Mouse (Mus musculus) testis, postnatal 10 days (tissue): ENCODE data around the gene Dcps.
A peak's percentile ranks its signal among the peaks of the same experiment; 100 is the strongest.
"Not testable (repeated sequence)": the region's sequence is repeated elsewhere in the genome, so short reads cannot be mapped to it uniquely, and the experiment has no call there.

Source experiments
- DNase-seq: peaks from one replicate; pipeline ENCODE4 v3.0.0; 2021; ENCODE audit warnings: low spot score

Dcps gene

DNA sequence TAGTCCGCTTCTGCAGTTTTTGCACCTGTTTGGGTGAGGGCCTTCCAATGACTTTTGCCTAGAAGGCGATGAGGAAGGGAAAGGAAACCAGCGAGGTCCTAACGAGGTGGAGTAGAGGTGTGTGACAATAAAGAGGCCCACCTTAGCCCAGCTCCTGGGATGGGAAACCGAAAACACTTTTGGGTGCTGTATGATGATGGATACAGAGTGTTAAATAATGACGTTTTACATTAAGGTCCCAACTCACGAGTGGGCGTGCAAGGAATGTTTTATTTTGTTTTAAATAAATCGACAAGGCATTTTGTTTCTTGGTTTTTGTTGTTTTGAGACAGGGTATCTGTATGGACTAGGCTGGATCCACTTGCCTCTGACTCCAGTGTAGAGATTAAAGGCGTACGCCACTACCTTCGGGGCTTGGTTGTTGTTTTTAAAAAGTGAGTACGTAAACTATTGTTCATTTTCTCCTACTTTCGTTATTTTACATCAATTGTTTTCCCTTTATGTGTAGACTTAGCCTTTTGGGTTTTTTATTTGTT lies 331 bp upstream of the Dcps start:
- DNase-seq, result no peak

GRCm38 (mm10) chr9:35173331-35173730 lies 2.5 kb downstream of the Dcps start:
- DNase-seq, result peak; percentile 23

DNA sequence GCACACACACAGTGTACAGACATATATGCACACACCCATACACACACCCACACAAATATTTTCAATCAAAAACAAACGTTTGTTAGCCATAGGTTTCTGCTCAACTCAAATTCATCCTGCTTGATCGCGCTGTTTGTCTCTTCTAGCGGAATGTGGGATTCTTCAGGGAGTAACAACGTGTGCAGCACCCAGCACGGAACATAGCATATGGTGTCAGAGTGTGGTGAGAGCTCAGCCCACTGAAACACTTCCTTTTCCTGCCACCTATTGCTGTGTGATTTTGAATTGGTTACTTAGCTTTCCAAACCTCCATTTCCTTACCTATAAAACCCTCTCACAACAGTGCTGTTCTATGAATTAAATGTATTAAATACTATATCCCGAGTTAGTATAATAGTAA lies 5.8 kb downstream of the Dcps start:
- DNase-seq, result no peak

DNA sequence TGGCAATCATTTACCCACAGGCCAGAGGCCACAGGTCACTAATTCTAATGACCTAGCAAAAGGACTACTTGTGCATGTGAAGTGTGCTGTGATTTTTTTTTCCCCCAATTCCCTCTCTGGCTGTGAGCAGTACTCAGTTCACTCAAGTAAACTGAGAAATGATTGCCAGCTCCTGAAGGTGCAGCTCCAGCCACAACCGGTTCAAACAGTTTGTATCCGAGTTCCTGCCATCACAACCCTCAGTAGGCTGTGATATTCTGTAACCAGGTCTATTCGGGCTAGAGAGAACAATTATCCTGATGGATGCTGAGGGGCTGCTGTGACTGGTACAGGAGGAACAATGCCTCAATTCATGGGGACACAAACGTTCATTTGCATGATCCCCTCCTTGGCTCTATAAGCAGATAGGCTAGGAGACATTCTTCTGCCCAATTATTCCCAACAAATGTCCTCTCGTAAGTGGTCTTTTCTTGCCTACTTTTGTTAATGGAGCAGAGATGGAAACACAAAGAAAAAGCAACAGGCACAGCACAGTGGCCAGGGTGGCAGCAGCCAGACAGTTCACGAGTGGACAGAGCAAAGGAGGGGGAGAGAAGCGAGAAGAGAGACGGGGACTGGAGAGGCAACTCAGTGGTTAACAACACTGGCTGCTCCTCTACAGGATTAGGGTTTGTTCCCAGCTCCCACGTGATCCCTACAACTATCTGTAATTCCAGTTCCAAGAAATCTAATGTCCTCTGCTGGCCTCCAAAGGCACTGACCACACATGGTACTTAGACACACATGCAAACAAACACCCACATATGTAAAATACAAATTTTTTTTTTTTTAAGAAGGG lies 8.8 kb downstream of the Dcps start:
- DNase-seq, result no peak

DNA sequence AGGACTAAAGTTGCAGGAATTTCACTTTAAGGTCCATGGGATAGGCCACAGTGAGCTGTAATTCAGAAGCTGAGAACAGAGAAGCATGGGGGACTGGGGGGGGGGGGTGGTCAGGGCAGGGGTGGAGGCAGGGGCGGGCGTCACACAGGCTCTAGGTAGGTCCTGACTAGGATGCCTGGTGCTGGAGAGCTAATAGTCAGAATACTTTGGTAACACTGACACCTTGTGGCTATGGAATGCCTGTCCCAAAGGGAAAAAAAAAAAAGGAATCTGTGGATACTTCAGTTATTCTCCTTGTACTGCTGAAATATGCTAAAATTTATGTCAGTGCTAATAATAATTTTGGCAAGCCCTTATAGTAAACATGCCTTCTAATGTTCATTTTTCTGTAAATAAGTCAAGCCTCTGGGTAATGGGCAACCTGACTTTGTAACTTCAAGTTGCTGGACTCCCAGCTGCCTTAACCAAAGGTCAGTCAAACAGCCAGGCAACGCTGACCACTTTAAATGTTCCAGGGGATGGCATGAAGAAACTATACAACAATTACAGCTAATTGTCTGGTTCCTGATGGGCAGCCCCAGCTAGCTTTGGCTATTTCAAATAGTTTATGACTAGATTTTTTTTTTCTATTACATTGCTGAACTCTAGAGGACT lies 9.6 kb downstream of the Dcps start:
- no peak for DNase-seq

DNA sequence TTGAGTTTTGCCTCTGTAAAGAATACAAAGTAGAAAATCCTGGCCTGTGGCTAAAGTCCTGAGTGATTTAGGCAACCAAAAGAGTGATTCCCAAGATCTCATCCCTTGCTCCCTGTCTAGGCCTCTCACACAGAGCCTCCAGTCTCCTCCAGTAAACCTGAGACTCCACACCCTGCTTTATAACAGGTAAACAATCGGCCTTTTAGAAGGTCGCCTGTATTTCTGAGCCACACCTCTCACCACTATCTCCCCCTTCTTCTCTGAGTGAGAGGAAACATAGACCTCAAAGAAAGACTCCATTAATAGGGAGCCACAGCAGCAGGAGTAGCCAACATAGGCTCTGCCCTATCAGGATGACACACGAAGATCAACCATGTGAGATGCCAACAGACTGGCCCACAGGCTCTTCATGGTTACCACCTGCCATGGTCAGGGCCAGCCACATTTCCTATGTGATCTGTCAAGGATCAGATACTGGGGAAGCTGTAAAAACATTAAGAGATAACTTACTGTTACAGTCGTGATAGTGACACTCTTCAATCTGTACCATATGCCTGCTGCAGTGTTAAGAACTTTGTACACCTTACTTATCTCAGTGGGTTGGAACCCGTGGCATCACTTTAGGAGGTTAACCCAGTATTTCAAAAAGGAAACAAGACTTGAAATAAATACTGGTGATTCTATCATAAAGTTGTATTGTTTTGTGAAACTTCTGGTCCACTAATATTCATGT lies 11.6 kb downstream of the Dcps start:
- no peak for DNase-seq

DNA sequence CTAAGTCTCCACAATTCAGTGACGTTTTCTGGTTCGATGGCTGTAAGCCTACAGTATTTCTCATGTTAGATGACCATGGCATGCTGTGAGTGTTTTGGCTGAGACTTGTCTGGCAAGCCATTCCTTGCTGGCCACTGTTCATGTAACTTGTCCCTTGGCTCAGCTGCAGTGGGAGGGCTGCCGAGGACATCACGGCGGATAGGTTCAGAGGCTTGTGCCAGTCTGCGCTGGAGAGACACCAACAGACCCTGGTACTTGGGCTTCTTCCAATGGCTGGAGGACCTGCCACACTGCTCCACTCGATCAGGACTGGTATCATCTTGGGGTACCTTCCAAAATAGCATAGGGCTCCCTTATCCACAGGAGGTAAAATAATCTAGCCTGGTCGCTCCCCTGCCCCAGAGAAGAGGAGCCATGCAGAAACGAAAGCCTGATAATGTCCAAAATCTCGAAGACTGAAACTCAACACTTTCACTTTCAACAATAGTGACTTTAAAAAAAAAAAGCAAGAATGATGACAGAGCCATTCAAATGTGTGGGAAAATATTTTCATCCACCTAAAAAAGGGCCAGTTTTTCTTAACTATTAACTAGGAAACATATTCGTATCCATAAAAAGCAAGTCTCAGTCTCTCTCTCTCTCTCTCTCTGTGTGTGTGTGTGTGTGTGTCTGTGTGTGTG lies 12.7 kb downstream of the Dcps start:
- peak; percentile 56 for DNase-seq

DNA sequence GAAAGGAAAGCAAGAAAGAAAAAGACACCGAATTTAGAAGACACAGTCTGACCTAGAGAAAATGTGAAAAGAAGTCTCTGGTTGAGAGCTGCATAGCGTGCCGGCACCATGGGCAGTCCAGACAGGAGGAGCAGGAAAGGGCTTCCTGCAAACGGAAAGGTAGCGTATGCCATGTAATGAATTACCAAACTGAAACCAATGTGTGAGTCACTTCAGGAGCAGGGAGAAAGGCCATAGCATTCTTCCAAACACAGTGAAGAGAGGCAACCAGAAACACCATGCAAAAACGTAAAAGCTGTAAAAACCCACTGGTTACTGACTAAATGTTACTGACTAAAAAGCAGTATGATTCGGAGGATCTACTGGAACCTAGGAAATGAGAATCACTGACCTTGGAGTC lies 14.1 kb downstream of the Dcps start:
- no peak for DNase-seq

DNA sequence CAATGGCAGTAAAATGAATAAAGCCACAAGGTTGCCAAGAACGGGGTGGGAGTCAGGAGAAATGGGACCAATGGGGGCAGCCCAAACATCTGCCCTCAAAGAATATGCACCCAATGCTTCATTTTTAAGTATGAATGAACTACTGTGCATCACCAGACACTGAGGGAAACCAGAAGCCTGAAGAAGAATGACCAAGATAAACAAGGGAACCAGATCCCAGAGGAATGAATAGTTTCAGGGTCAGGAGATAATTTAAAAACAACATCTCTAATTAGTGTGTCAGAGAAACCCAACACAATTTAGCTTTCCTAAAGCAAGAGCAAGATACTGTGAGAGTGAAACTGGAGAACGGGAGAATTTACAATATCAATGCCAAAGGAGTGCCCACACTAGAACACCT lies 15.2 kb downstream of the Dcps start:
- no peak for DNase-seq

DNA sequence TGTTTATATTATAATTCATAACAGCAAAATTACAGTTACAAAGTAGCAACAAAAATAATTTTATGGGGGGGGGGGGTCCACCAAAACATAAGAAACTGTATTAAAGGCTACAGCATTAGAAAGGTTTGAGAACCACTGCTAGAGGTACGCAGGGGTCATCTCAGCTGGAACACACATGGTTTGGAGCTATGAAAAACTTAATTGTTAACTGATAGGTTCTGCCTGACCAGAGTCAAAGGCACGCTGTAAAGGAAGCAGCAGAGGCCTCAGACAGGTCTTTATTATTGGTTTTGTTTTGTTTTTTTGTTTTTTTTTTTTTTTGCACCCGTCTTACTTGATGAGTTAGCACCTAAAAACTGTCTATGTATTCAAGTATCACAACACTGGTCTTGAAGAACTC lies 17.4 kb downstream of the Dcps start:
- no peak for DNase-seq

DNA sequence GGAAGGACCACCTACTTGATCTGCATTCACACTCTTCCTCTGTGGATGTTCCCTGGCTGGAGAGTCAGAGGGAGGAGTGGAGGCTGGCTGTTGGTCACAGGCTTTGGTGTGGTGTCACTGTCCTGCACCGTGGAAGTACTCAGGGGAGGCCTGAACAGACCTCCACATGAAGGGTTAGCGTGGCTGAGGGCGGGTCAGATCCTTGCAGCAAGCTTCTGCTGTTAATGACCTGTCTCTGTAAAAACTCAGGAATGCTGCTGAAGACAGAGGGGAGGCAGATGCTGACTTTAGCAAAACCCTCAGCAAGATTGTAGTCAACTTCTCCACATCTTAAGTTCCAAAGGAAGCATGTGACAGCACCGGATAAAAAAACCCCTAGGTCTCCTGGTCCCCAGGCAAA lies 19.0 kb downstream of the Dcps start:
- no peak for DNase-seq

DNA sequence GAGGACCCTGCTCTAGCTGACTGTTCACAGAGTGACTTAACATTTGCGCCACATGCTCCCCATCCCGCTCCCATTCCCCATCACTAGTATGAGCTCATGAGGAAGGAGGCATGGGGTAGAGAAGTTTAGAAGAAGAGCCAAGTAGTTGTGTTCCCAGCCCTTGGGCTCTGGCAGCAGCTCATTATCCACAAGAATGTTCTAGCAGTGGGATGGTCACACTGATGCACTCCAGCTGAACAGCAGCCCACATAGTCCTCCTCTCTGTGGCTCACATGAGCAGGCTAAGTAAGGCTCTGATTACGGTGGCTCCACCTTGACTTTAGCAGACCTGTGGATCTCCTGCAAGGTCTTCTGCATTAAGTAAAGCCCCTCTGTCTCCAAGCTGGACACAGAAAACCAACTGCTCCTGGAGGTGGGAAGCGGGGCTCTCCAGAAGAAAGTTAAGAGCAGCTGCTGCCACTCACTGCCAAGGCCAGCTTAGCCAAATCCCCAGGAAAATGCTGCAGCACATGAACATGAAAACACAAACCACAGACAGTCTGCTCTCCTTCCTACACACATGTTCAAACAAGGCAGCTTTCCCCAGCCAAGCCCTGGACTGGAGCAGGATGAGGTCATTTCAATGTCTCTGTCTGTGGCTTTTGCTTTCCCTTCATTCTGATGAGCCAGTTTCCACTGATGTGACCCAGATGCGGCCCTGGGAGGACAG lies 19.7 kb downstream of the Dcps start:
- no peak for DNase-seq

DNA sequence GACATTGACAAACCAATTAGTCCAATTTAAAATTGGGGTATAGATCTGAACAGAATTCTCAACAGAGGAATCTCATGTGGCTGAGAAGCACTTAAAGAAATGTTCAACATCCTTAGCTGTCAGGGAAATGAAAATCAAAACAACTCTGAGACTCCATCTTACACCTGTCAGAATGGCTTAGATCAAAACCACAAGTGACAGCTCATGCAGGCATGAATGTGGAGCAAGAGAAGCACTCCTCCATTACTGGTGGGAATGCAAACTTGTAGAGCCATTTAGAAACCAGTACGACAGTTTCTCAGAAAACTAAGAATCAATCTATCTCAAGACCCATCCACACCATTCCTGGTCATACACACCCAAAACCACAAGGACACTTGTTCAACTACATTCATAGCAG lies 22.9 kb downstream of the Dcps start:
- no peak for DNase-seq

DNA sequence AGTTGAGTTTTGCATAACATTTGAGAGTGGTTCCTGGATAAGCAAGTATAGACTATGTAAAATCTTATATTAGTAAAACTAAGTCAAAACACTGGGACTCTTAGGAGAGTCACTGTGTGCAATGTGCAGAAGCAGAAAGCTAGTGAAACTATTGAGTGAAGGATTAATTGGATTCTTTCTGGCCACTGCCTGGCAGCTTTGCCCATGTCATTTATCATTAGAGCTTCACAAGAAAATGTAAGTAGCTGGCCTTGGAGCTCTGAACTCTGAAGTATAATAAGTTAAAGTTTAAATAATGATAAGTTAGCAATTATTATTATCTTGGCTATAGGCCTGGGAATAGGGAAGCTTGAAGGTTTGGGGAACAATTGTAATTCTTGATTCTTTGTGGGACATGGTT lies 27.0 kb downstream of the Dcps start:
- DNase-seq, result not testable (repeated sequence)

DNA sequence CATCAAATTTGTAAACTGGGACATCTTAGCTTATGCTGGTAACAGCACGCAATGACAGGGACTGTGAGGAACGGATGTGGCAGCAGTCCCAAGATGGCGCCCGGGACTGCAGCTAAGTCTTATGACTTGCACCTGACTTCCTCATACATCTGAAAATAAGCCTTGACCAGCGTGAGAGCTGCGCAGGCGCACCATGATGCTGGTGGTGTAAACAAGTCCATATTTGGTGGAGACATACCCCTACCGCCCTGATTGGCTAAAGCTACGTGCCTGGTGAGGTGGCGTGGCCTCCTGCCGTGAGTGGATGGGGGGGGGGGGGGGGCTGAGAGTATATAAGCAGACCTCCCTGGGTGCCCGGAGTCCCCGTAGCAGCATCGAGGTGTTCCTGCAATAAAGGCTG lies 28.6 kb downstream of the Dcps start:
- DNase-seq, result not testable (repeated sequence)

- DNase-seq, result no peak
Observed at GRCm38 (mm10) chr9:35145829-35146228, 30.0 kb downstream of the Dcps start.

GRCm38 (mm10) chr9:35145118-35145517 lies 30.7 kb downstream of the Dcps start:
- no peak for DNase-seq

DNA sequence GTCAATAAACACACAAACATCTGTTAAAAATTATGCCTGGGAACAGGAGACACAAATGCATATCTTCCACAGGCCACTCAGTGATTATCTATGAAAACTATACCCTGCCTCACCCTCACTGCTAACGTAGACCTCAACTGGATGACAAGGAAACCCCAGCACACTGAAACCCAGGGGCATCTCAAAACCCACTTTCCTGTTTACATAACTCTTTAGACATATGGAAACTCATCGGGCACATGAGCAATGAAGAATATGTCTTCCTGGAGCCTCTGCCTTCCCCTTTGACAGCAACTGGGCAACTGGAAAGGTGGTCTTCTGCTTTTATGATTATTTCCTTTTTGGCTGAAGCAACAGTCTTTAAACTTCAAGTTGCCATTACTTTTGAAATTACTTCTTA lies 33.6 kb downstream of the Dcps start:
- DNase-seq, result no peak

DNA sequence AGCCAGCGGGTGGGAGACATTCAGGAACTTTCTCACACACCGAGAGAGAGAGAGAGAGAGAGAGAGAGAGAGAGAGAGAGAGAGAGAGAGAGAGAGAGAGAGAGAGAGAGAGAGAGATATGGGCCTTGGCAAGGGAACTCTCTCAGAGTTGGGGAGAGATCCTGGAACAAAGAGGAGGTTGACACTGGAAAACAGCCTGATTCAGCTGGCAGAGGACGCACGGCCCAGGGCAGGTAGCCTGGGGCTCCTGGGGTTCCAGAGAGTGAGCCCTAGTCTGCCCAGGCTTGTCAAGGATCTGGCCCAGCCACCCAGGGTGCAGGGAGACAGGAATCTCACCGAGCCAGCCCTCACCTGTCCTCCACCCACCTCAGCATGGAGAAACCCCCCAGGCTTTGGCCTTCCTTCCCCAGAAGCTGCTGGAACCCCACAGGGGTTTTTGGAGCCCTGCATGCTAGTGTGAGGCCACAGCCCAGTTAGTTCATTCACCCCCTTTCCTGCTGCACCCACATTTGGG lies 36.6 kb downstream of the Dcps start:
- DNase-seq, result no peak

DNA sequence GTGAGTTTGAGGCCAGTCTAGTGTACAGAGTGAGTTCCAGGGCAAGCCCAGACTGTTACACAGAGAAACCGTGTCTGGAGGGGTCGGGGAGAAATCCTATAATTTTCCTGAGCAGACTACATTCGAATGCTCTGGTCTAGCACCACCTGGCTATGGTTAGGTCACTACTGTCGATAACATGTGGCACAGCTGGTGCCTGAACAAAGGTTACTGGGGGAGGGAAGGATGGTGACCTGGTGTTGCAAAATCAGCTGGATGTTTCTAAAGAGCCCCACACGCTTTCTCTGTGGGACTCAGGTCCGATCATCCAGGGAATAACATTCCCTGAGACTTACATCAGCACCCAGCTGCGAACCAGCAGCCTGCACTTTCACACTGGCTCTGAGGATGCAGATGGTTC lies 37.8 kb downstream of the Dcps start:
- no peak for DNase-seq

GRCm38 (mm10) chr9:35135575-35135974 lies 40.3 kb downstream of the Dcps start:
- no peak for DNase-seq
